Mouse (Mus musculus): ENCODE results near the gene Lifr. TPM values are rescaled to one million over a fixed set of nuclear protein-coding genes. Genes with fewer than 3 reads are reported as not detected.

The Lifr gene
- polyA plus RNA-seq, 1 experiment from 2014 or later: 35.2 TPM

DNA sequence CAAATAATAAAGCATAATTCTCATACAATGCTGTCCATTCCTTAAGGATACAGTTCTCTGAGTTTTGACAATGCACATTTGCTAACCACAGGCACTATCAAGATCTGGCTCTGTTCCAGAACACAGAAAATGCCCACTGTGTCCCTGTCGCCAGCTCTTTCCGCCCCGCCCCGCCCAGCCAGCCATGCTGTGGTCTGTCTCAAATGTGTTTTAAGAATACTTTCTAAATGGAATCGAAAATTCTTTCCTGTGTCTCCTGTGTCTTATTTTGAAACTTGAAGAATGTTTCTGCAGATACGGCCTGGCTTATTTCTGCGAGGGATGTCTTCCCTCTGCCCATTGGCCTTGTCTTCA is 64.3 kb downstream of the Lifr start:
- Histone ChIP-seq H3K4me2 (replicated peaks) (no peak overlapping the region), H3K4me1 (replicated peaks; ENCODE audit: control insufficient read depth, insufficient read depth, low read length) (peaks cover 13% of the 10 kb centered on the region), H3K9me3 (ENCODE audit: control insufficient read depth, low read length) (no peaks in the 10 kb centered on the region), H3K36me3 (replicated peaks; ENCODE audit: control insufficient read depth, insufficient read depth) (peaks cover 5% of the 10 kb centered on the region), H3K27me3 (ENCODE audit: control insufficient read depth, insufficient read depth, low read length) (no peaks in the 10 kb centered on the region), H3K27ac (no peak overlapping the region), H3K9ac (no peak overlapping the region), H3K4me3 (replicated peaks; ENCODE audit: low read length) (no peak overlapping the region)
- ATAC-seq (ENCODE audit: low FRiP score): no peak
- WGBS: 58% methylated on average over 7 of the region's 7 CpGs
- DNase-seq (ENCODE audit: low spot score): no peak

DNA sequence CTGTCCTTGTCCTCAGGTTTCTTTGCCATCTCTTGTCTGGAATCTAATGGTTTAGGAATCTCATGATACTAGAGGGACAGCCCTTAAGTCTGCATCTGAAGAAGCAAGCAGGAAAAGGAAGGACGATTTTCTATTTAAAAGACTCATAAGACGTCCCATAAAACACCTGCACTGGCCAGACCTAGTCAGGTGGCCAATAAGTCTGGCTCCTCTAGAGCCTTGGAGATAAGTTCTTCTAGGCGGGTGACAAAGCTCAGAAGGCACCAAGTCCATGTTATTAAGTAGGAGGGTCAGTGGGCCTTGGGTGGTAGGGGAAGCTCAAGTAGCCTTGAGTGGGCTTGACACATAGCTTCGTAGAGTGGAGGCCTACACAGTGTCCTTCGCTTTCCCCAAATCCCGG is 67.2 kb downstream of the Lifr start:
- 92% methylated on average over 6 of the region's 6 CpGs for WGBS
- H3K4me3 ChIP-seq (replicated peaks; ENCODE audit: low read length): no peak overlapping the region
- no peak overlapping the region for H3K27ac ChIP-seq
- peaks cover 13% of the 10 kb centered on the region for H3K4me1 ChIP-seq (replicated peaks; ENCODE audit: control insufficient read depth, insufficient read depth, low read length)
- no peak overlapping the region for H3K9ac ChIP-seq
- ATAC-seq (ENCODE audit: low FRiP score) (no peak), DNase-seq (ENCODE audit: low spot score) (no peak)
- peaks cover 13% of the 10 kb centered on the region for H3K36me3 ChIP-seq (replicated peaks; ENCODE audit: control insufficient read depth, insufficient read depth)
- H3K4me2 ChIP-seq (replicated peaks): no peak overlapping the region
- no peaks in the 10 kb centered on the region for H3K27me3 ChIP-seq (ENCODE audit: control insufficient read depth, insufficient read depth, low read length)
- no peaks in the 10 kb centered on the region for H3K9me3 ChIP-seq (ENCODE audit: control insufficient read depth, low read length)

DNA sequence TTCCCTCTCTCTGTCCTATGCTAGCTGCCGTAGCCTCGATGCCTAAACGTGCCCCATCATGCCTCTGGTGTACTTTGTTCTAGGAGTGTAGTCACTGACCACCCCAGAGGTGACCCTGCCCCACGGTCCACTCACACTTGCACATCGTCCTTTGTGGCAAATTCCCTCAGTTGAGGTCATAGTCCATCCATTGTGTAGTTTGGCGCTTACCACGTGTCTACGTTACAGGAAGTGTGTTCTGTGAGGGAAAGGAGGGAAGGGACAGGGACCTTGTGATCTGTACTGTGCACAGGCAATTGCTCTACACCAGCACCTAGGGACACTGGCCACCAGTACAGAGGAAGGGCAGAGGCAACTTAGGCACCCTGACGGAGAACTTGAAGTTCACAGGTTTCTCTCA is 69.5 kb downstream of the Lifr start:
- Histone ChIP-seq H3K27me3 (ENCODE audit: control insufficient read depth, insufficient read depth, low read length) (no peaks in the 10 kb centered on the region), H3K4me2 (replicated peaks) (no peak overlapping the region), H3K36me3 (replicated peaks; ENCODE audit: control insufficient read depth, insufficient read depth) (peaks cover 17% of the 10 kb centered on the region), H3K9me3 (ENCODE audit: control insufficient read depth, low read length) (no peaks in the 10 kb centered on the region), H3K4me1 (replicated peaks; ENCODE audit: control insufficient read depth, insufficient read depth, low read length) (peaks cover 3% of the 10 kb centered on the region), H3K27ac (no peak overlapping the region), H3K4me3 (replicated peaks; ENCODE audit: low read length) (no peak overlapping the region), H3K9ac (no peak overlapping the region)
- WGBS: 87% methylated on average over 9 of the region's 9 CpGs
- DNase-seq (ENCODE audit: low spot score) (no peak), ATAC-seq (ENCODE audit: low FRiP score) (no peak)

DNA sequence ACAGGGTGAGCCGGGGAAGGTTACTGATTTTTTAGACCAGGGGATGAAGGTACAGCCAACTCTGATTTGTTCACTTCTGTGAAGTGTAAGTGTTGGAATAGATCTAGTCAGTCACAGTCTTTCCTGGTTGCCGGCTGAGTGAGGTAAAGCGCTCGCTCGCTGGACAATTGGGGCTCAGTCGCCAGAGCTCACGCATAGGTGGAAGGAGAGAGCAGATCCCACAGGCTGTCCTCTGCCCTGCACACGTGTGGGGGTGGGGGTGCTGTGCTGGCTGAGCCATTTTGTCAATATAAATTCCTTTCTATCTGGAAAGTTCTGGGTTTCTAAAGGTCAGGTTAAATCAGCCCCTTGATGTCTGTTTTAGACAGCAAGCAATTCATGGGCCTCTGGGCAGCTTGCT is 69.9 kb downstream of the Lifr start:
- DNase-seq (ENCODE audit: low spot score) (no peak), ATAC-seq (ENCODE audit: low FRiP score) (no peak)
- WGBS: 91% methylated on average over 8 of the region's 8 CpGs
- Histone ChIP-seq H3K36me3 (replicated peaks; ENCODE audit: control insufficient read depth, insufficient read depth) (peaks cover 19% of the 10 kb centered on the region), H3K4me2 (replicated peaks) (no peak overlapping the region), H3K4me3 (replicated peaks; ENCODE audit: low read length) (no peak overlapping the region), H3K4me1 (replicated peaks; ENCODE audit: control insufficient read depth, insufficient read depth, low read length) (no peaks in the 10 kb centered on the region), H3K27ac (no peak overlapping the region), H3K9ac (no peak overlapping the region), H3K27me3 (ENCODE audit: control insufficient read depth, insufficient read depth, low read length) (no peaks in the 10 kb centered on the region), H3K9me3 (ENCODE audit: control insufficient read depth, low read length) (no peaks in the 10 kb centered on the region)

DNA sequence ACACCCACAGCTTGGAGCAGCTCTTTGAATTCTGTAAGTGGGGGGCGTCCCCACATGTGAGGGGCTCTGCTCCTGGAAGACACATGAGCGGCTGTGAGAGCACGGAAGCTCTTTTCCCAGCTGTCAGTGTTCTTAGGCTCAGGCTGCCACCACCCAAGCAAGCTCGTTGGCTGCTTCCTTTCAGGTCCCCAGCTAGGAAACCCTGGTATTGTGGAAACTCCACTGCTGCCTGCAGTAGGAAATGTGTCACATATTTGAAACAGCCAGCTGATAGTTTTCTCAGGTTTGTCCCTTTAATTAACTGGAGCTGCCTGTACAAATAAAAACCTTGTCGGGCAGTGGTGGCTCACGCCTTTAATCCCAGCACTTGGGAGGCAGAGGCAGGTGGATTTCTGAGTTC is 73.4 kb downstream of the Lifr start:
- Histone ChIP-seq H3K9ac (no peak overlapping the region), H3K36me3 (replicated peaks; ENCODE audit: control insufficient read depth, insufficient read depth) (peaks cover 27% of the 10 kb centered on the region), H3K9me3 (ENCODE audit: control insufficient read depth, low read length) (no peaks in the 10 kb centered on the region), H3K27ac (no peak overlapping the region), H3K4me2 (replicated peaks) (no peak overlapping the region), H3K4me1 (replicated peaks; ENCODE audit: control insufficient read depth, insufficient read depth, low read length) (no peaks in the 10 kb centered on the region), H3K27me3 (ENCODE audit: control insufficient read depth, insufficient read depth, low read length) (no peaks in the 10 kb centered on the region), H3K4me3 (replicated peaks; ENCODE audit: low read length) (no peak overlapping the region)
- DNase-seq (ENCODE audit: low spot score): no peak
- ATAC-seq (ENCODE audit: low FRiP score): no peak
- 82% methylated on average over 6 of the region's 6 CpGs for WGBS

DNA sequence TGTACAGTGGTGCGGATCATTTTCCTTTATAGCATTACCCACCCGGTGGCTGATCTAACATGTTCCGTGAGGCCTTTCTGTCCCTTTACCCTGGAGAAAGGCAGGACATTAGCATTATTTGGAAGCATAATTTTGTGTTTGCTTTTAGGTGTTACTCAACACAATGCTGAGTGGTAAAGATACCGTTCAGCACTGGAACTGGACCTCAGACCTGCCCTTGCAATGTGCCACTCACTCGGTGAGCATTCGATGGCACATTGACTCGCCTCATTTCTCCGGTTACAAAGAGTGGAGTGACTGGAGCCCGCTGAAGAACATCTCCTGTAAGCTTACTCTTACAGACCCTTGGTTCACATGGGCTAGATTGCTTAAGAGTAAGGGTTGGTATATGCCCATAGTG is 76.3 kb downstream of the Lifr start:
- Histone ChIP-seq H3K27ac (no peak overlapping the region), H3K4me2 (replicated peaks) (no peak overlapping the region)

DNA sequence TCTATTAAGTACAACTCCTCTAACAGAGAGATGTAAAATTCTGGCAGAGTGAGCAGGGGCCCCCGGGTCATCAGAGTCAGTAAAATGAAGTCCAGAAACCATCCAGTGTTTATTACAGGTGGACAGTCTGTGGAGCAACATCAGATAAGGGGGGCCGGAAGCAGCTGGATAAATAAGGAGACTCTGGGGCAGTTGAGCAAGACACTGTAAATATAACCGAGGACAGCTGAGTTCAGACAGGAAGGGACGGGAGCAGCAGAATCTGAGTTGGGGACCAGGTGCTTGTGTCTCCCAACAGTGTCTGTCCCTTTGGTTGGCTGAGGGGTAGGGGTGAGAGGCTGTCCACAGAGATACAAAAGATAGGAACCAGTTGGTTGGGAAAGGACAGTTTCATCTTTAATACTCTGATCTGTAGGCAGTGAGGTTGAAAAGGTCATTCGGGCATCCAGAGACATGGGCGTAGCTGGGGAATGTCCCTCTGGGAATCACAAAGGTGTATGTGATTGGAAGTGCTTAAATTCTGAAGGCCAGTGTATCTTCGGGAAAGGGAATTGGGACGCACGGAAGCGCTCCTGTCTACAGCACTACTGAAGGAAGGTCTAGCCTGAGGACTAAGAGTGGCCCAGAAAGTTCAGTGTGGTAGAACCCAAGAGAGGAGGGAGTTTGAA is 77.0 kb downstream of the Lifr start:
- Histone ChIP-seq H3K4me3 (replicated peaks; ENCODE audit: low read length) (no peak overlapping the region), H3K36me3 (replicated peaks; ENCODE audit: control insufficient read depth, insufficient read depth) (peaks cover 27% of the 10 kb centered on the region), H3K4me2 (replicated peaks) (no peak overlapping the region), H3K27ac (no peak overlapping the region), H3K9me3 (ENCODE audit: control insufficient read depth, low read length) (no peaks in the 10 kb centered on the region), H3K9ac (no peak overlapping the region), H3K4me1 (replicated peaks; ENCODE audit: control insufficient read depth, insufficient read depth, low read length) (no peaks in the 10 kb centered on the region), H3K27me3 (ENCODE audit: control insufficient read depth, insufficient read depth, low read length) (no peaks in the 10 kb centered on the region)
- DNase-seq (ENCODE audit: low spot score) (no peak), ATAC-seq (ENCODE audit: low FRiP score) (no peak)
- 92% methylated on average over 10 of the region's 10 CpGs for WGBS

More for the DNA sequence above, 76.3 kb downstream of the Lifr start:
- 90% methylated on average over 9 of the region's 9 CpGs for WGBS
- Histone ChIP-seq H3K9me3 (ENCODE audit: control insufficient read depth, low read length) (no peaks in the 10 kb centered on the region), H3K9ac (no peak overlapping the region), H3K27me3 (ENCODE audit: control insufficient read depth, insufficient read depth, low read length) (no peaks in the 10 kb centered on the region), H3K36me3 (replicated peaks; ENCODE audit: control insufficient read depth, insufficient read depth) (peaks cover 27% of the 10 kb centered on the region), H3K4me1 (replicated peaks; ENCODE audit: control insufficient read depth, insufficient read depth, low read length) (no peaks in the 10 kb centered on the region), H3K4me3 (replicated peaks; ENCODE audit: low read length) (no peak overlapping the region)
- ATAC-seq (ENCODE audit: low FRiP score): no peak
- no peak for DNase-seq (ENCODE audit: low spot score)

DNA sequence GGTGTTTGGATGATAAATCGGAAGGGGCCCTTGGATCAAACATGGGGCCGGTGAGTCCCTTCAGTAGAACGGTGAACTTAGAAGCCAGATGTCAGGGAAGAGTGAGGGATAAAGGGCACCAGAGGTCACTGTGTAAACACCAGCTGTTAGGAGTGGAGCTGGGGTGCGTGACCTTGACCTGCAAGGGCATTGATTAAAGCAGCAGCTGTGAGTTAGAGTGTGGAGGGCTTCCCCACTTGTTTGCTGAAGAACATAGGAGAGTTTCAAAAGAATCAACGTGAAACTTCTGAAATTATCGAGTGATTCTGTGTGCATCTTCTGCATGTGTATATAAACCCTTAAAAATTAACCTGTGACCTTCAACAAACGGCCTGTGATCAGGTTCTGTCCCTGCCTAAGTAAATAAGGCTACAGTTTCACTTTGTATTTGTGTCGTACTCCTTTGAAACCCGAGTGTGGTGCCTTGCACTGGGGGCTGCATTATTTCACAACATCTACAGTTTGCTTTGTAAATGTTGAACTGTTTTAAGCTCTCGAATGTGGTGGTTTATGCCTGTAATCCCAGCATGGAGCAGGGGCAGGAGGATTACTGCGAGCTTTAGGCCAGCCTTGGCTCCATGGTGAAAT is 77.6 kb downstream of the Lifr start:
- H3K36me3 ChIP-seq (replicated peaks; ENCODE audit: control insufficient read depth, insufficient read depth): peaks cover 27% of the 10 kb centered on the region
- DNase-seq (ENCODE audit: low spot score) (no peak), ATAC-seq (ENCODE audit: low FRiP score) (no peak)
- H3K9ac ChIP-seq: no peak overlapping the region
- no peaks in the 10 kb centered on the region for H3K4me1 ChIP-seq (replicated peaks; ENCODE audit: control insufficient read depth, insufficient read depth, low read length)
- no peaks in the 10 kb centered on the region for H3K27me3 ChIP-seq (ENCODE audit: control insufficient read depth, insufficient read depth, low read length)
- no peak overlapping the region for H3K4me3 ChIP-seq (replicated peaks; ENCODE audit: low read length)
- WGBS: 73% methylated on average over 11 of the region's 11 CpGs
- H3K9me3 ChIP-seq (ENCODE audit: control insufficient read depth, low read length): no peaks in the 10 kb centered on the region
- H3K4me2 ChIP-seq (replicated peaks): no peak overlapping the region
- no peak overlapping the region for H3K27ac ChIP-seq

DNA sequence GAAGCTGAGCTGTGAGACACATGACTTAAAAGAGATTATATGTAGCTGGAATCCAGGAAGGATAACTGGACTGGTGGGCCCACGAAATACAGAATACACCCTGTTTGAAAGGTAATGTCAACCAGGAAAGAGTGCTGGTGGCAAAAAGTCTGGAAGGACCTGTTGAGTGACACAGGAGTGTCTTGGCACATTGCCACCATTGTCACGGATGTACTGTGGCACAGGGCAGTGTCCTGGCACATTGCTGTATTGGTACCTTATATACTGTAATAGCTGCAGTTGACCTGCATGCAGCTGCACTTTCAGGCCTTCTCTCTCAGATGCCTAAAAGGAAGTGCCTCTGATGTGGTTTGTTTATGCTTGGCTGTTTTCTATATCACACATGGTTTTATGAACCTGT is 82.5 kb downstream of the Lifr start:
- Histone ChIP-seq H3K36me3 (replicated peaks; ENCODE audit: control insufficient read depth, insufficient read depth) (peaks cover 27% of the 10 kb centered on the region), H3K9me3 (ENCODE audit: control insufficient read depth, low read length) (no peaks in the 10 kb centered on the region), H3K27ac (no peak overlapping the region), H3K9ac (no peak overlapping the region), H3K4me2 (replicated peaks) (no peak overlapping the region), H3K4me1 (replicated peaks; ENCODE audit: control insufficient read depth, insufficient read depth, low read length) (no peaks in the 10 kb centered on the region), H3K4me3 (replicated peaks; ENCODE audit: low read length) (no peak overlapping the region), H3K27me3 (ENCODE audit: control insufficient read depth, insufficient read depth, low read length) (no peaks in the 10 kb centered on the region)
- 64% methylated on average over 2 of the region's 2 CpGs for WGBS
- ATAC-seq (ENCODE audit: low FRiP score): no peak
- DNase-seq (ENCODE audit: low spot score): no peak

DNA sequence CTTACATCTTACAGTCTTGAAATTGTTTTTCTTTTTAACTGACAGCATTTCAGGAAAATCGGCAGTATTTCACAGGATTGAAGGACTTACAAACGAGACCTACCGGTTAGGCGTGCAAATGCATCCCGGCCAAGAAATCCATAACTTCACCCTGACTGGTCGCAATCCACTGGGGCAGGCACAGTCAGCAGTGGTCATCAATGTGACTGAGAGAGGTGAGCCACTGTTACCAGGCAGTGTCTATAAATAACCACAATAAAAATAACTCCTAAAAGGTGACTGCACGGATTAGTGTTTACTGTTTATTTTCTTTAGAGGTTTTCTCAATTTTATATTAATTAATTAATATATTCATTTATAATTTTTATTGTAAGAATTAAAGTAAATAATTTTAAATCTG is 82.9 kb downstream of the Lifr start:
- H3K27ac ChIP-seq: no peak overlapping the region
- H3K36me3 ChIP-seq (replicated peaks; ENCODE audit: control insufficient read depth, insufficient read depth): peaks cover 24% of the 10 kb centered on the region
- 89% methylated on average over 7 of the region's 7 CpGs for WGBS

More for the DNA sequence above, 82.9 kb downstream of the Lifr start:
- no peaks in the 10 kb centered on the region for H3K4me1 ChIP-seq (replicated peaks; ENCODE audit: control insufficient read depth, insufficient read depth, low read length)
- no peak overlapping the region for H3K9ac ChIP-seq
- DNase-seq (ENCODE audit: low spot score) (no peak), ATAC-seq (ENCODE audit: low FRiP score) (no peak)
- no peaks in the 10 kb centered on the region for H3K9me3 ChIP-seq (ENCODE audit: control insufficient read depth, low read length)
- no peak overlapping the region for H3K4me2 ChIP-seq (replicated peaks)
- no peak overlapping the region for H3K4me3 ChIP-seq (replicated peaks; ENCODE audit: low read length)
- H3K27me3 ChIP-seq (ENCODE audit: control insufficient read depth, insufficient read depth, low read length): no peaks in the 10 kb centered on the region
